Mouse (Mus musculus) naive thymus-derived CD4-positive, alpha-beta T cell, adult 2 months (primary cell): ENCODE results near the gene Galnt13.
"Not testable (repeated sequence)": the region's sequence is repeated elsewhere in the genome, so short reads cannot be mapped to it uniquely, and the experiment has no call there.

Experiments
- DNase-seq: peaks from one replicate; pipeline ENCODE4 v3.0.0-alpha.2; 2011; ENCODE audit warnings: low read depth

Gene Galnt13

DNA sequence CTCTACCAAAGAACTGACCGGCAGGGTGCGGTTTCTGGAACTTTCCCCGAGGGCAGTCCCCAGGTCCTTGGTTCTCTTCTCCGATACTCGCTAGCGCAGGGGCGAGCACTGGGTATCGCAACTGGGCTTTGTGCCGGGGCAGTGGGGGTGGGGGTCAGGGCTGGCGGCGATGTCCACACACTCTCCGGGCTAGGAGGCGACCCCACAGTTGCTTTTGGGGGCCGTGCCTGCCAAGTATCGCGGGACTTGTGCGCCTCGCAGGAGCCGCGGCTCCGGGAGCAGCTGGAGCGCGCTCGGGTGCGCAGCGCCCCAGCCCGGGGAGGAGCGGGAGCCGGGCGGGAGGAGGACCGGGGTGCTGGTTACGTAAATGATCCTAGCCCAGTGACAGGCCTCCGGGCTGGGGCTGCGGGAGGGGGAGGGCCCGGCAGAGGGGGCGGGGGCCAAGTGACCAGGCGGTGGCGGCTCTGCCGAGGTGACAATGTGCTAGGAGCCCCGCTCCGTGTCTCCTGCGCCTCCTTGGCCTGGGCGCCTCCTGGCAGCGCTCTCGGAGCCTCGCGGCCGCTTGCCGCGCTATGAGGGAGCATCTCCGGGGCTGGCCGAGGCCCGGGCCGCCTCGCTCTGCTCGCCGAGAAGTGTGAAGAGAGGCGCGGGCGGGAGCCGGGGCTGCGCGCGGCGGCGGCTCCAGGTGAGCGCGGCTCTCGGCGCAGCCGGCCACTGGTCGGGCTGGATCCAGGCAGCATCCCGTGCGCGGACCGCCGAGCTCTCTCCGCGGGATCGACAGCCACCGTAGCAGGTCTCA, at the start of gene Galnt13:
Gene Galnt13 (plus strand): TSS at position 381 of the 799 bp plus-strand sequence.
- DNase-seq: no peak

DNA sequence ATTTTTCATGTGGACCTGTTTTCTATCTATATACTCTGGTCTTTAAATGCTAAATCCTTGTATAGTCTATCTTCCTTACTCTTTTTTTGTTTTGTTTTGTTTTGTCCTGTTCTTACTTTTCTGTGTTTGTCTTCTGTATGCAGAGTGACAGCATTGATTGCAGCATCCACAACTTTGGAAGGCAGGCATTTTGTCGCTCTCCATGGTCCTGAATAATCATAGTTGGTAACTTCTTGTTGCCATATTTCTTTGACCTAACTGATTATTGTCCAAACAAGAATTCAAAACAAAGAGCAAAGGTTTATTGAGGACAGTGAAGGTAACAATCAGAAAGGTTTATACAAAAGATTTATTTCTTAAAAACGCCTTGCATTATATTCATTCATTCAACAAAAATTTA, 5.1 kb upstream of the Galnt13 start:
- no peak for DNase-seq

DNA sequence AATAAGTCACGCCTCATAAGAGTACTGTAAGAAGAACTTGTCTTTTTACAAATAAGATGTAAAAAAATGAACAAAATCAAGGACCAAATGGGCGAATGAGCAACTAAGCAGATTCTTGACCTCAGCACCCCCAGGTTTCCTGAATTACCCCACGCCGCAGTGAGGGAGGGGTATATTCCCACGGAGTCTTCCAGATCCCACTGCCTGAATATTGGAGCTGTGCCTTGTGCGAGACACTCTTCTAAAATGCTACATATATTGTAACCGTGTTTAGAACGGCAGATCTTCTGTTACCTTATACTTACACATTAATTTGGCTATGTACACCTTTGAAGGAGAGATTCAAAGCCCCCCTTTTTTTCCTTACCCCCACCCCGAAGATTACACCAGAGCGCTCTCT, 737 bp upstream of the Galnt13 start:
- DNase-seq: no peak

DNA sequence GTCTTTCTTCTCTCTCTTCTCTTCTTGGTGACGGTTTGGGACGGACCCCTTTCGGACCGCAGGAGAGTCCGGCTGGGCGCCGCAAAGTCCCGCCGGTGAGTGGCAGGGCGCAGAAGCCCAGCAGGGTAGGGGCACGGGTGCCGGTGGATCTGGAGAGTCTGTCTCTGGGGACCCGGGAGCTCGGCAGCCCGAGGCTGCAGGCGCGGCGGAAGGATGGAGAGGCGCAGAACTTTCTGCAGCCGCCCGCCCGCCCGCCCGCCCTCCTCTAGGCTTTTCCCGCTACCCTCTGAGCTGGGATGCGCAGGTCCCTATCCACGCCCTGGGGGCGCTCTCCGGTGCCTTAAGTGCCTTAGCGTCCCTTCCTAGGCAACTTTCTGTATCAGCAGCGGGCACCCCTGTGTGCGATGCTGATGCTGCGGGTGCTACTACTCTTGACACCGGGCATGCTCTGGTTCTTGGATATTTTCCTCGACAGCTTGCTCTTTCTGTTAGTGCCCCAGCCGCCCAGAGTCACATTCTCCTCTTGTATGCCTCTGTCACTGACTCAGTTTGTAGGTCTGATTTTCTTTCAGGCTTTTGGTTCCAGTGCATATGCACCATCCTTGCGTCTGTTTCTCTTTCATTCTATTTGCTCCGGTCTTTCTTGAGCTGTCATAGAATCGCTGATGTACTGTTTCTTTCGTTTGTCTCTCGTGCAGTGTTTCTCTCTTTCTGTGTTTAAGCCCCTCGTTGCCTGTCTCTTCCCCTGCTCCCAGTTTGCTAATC, 801 bp downstream of the Galnt13 start:
- DNase-seq: no peak

DNA sequence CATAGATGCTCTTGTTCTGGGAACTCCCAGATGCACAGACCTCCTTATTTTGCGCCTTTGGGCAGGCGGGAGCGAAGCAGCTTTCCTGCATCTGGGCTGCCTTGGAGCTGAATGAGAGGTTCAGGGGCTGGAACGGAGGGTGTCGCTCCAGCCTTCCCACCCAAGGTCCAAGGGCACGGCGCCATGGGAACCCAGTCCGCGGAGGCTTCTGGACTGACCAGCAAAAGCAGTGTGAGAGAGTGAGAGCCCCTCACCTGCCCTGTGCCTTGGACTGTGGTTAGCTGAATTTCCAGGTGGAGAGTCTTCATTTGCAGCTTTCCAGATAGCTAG, 1.3 kb downstream of the Galnt13 start:
- no peak for DNase-seq

DNA sequence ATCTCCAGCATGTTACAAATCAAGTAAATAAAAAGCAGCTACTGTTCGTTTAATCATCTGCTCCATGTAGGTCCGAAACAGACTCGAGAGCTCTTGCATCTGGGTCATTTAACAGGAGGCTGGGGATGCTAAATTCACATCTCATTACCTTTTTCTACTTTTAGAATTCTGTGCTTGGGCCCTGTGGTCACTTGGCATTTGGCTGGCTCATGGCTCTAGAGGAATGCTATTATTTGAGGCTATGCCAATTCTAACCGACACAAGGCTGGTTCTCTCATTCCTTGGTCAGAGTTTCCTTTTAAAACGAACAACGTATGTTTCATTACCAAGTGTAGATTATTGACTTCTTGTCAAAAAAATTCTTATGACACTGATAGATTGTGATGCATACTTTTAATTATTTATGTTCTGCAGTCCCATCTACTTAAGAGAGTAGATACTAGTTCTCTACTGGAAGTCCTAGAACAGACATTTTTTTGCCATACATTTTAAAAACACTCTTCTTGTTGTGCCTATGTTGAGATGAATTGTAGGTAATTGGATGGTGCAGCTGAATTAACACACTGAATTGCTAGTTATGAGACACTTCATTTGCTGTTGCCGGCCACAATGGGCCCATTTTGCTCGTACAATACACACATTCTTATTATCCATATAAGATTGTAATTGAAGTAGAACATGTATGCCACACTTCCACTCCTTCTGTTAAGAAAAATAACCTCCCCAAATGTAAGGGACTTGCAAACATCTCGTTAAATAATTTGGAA, 6.8 kb downstream of the Galnt13 start:
- DNase-seq: no peak

DNA sequence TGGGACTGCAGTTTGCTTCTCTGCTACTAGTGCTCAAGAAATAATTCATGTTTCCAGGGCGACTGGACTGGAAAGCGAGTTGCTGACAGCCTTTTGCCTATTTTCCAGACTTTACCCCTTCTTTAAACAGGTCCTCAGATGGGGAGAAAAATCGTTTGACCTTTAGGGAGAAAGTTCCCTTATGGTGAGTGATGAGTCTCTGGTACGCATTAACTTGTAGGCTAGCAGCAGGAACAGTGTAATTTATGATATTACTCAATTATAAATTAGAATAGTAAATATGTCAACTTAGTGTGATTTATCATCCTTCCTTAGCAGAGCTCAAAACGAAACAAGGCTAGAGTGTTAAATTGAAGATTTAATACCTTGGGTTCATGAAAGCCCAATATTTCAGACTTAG, 47.3 kb downstream of the Galnt13 start:
- no peak for DNase-seq

DNA sequence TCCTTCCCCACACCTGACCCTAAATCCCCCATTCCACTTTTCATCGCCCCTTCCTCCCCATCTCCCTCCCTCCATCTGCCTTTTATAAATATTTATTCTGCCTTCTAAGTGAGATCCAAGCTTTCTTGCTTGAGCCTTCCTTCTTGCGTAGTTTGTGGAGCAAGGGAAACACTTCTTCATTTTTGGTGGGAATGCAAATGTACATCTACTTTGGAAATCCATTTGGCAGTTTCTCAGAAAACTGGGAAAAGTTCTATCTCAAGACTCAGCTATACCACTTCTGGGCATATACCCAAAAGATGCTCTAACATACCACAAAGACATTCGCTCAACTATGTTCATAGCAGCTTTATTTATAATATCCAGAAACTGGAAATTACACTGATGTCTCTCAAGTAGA, 86.9 kb downstream of the Galnt13 start:
- no peak for DNase-seq

DNA sequence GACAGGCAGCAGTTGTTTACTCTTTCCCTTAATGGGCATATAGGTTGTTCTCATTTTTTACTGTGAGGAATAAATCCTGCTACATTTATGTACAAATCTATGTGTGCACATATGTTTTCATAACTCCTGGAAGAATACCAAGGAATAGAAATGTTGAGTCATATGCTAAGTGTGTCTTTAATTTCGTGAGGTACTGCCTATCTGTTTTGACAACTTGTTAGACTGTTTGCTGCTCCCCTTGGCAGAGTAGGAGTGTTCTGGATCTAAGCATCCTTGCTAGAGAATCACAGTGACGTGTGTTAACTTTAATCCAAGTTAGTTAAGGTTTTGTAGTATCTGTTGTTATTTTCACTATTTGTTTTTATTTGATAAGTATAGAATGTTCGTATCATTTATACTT, 91.0 kb downstream of the Galnt13 start:
- DNase-seq: no peak

DNA sequence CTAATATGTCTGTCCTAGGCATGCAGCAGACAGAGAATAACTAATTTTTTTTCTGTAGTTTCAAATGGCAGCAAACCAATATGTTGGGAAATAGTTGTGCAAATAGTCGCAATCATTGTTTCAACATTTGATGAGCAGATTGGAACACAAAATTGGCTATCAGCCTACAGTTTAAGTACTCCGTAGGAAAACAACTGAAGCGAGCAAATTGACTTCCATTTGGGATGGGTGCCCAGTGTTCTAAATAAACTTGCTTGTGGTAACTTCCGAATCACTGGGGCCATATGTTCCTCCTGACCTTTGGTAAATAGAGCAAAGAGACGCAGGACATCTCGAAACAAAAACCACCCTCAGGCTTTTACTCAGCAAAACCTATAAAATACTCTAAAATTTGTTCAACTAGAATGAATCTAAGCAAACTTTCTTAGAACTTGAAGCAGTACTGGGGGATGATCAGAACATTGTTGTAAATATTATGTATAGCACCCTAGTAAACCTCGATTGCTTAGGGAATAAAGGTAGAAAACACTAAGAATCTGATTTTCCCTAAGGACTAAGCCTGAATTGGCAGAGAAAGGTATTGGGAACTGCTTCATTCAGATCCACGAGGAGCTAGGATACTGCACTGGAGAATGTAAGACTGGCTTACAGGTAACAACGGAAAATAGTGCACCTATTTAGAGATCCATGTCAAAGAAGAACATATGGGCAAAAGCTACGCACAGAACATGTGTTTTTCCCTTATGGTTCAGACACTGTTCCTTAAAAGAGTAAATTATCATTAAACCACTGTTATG, 122.4 kb downstream of the Galnt13 start:
- DNase-seq: no peak

DNA sequence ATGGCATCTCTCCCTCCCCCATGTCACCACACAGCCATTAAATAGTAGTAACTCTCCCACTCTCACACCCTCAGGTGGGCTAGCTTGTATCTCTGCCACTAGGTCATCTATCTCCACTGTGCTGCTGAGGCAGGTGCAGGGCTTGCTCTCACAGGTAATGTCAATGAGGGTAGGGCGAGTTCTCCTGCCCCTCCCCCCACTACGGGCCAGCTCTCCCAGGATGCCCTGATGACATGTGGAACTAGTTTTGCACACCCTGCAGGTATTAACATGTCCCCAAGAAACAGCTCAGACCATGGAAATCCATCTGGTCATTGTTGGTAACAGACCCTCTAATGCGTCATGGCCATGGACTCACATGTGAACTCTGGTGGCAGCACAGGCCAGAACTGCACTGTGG, 129.0 kb downstream of the Galnt13 start:
- no peak for DNase-seq

DNA sequence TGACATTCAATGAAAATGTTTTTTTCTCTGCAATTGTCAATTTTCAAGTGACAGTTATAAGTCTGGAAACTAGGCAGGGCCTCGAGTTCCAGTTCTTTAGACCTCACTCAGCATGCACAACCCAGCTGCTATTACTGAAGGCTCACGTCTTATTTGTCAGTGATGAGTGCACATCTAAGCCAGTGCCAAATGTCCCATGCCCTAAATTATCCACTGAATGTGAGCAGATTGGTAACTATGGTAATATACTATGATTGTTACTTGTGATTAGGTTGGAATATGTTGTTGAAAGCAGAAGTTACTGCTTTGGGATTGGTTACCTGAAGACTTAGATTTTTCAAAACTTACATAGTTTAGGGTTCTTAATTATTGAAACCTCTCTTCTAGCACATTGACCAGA, 131.1 kb downstream of the Galnt13 start:
- DNase-seq: no peak

DNA sequence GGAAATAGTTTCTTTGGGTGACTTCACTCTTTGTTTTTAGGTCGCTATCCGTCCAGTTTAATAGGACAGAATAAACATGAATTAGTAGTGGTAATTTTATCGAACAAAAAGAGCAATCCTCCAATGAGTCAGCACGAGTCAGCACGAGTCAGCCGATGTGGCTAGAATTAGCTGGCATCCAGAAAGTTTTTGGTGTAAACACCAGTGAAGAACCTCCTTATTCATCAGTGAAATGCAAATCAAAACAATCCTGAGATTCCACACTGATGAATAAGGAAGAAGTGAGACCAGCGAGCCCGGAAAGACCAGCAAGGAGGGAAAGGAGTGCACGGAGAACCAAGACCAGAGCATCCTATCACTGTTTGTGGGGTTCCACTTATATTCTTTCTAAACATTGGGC, 131.5 kb downstream of the Galnt13 start:
- no peak for DNase-seq

DNA sequence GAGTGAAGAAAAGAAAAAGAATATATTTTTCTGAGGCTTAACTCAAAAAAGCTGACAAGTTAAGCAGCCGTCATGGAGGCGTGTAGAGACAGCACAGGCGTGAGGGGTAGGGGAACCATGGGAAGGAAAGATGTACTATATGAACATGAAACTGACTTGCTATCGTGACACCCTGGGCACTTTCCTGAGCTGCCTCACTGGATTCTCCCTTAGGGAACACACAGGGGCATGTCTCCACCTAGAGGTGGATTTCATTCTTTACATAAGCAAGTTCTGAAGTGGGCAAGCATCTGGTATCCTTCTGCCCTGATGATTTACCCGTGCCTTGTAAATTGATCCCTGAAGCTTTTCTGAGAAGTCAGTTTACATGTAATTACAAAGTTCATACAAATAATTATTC, 277.7 kb downstream of the Galnt13 start:
- not testable (repeated sequence) for DNase-seq

DNA sequence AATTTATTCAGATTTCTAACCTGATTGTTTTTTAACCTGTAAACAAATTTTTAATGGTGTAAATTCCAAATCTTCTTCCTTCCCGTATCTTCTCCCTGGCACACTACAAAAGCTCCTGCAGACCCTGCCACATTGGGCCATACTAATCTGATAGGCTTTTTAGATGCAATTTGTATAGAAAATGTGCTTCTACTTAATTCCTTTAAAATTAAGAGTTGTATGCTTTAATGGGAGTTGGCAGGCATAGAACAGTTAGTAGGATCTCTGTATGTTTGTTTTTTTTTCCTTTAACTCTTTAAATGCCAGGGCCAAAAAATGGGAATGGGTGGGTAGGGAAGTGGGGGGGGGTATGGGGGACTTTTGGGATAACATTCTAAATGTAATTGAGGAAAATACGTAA, 315.1 kb downstream of the Galnt13 start:
- no peak for DNase-seq

DNA sequence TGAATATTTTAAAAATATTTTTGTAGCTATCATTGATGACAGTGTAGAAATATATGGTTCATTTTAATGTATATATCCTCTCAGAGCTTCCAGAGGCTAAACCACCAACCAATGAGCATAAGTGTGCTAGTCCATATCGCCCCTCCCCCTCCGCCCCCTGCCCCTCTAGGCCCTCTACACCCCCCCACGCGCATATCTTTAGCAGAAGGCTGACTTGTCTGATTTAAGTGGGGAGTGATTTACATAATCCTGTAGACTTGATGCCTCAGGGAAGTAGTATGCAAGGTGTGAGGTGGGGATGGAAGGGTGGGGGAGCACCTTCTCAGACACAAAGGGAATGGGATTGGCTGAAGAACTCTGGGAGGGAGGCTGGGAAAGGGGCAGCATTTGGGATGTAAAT, 323.7 kb downstream of the Galnt13 start:
- DNase-seq: no peak

DNA sequence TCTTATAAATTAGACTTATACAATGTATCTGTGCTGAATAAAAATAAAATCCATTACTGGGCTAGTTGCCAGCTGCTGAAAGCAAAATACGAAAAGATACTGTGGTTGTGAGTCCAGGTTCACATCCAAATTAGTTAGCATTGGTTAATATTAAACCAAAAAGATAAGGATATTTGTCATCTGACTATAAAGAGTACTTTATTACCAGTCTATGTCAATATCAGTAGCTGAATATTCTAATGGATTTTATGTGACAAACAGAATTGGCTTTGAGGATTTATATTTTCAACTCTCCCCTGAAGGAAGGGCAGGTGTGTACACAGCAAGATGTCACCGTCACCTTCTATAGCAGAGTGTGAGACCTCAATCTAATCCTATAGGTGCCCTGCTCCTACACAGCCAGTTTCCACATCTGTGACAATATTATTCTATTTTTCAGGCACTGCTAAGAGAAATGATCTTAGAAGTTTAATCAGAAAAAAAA, 342.7 kb downstream of the Galnt13 start:
- no peak for DNase-seq

DNA sequence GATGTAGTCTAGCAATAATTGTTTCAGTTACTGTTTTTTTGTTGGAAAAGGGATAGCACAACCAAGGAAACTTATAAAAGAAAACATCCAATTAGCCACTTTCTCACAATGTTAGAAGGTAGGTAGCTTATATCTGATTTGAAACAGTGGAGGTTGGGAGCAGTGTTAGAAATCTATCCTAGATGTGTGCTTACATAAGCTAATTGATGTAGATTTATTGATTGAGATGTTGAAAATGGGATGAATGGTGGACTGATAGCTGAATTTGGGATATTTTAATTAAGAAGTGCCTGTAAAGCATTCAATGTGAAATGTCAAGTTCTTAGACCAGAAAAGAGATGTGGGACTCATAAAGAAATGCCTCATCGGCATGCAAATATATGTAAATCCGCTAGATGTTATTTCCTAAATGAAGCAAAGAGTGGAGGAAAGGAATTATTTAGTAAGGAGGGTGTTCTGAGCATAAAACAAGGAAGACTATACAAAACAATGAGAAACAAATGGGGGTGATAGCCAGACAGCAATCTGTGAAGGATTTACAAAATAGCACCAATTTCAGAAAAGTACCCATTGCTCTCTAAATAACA, 377.6 kb downstream of the Galnt13 start:
- no peak for DNase-seq

DNA sequence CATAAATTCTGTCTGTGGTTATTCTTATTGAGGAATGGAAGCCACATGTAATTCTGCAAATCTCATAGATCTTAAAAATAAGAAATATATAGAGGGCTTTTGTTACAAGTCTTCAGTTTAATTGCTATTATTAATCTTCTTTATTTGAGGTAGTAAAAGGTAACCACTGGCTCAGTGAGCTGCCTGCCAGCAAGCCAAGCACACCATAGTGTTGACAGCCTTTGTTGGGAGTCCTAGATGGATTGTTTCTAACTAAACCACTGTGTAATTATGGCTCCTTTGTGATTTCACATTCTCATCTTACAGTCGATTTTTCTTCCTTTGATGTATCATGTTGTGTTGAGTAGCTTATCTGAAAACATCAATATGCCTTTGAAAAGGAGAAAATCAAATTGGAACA, 405.1 kb downstream of the Galnt13 start:
- no peak for DNase-seq

DNA sequence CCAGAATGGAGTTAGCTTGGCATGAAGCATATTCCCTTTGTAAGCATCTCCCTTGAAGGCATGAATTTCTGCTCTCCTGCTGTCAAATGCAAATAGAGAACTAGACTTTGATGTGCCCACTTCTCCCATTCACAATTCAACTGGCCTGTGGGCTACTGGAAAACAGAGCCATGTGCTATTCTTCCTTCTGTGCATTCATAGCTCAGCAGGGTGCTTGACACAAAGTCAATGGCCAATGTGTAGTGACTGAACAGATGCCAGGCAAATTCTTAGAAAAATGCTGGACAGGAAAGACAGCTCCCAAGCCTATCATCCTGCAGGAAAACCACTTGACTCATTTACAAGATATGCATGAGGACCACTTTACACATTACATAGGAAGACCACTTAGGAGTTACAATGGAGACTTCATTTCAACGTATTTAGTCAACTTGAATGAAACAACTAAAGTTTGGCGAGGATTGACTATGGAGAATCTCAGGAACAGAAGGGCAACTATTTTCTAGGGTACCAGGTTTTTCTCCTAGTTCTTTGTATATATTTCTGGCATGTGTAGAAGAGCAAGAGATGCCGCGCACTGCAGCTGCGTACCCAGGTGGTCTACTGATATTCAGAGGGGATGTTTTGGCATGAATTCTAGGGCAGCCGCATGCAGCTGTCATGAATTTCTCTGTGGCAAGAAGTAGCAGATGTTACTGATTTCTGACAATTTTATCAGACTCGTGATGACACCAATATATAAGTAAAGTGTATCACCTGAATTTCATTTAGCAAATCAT, 470.4 kb downstream of the Galnt13 start:
- no peak for DNase-seq
